Mouse (Mus musculus): Measurements from ENCODE around the gene Zfp821.

Gene Zfp821

DNA sequence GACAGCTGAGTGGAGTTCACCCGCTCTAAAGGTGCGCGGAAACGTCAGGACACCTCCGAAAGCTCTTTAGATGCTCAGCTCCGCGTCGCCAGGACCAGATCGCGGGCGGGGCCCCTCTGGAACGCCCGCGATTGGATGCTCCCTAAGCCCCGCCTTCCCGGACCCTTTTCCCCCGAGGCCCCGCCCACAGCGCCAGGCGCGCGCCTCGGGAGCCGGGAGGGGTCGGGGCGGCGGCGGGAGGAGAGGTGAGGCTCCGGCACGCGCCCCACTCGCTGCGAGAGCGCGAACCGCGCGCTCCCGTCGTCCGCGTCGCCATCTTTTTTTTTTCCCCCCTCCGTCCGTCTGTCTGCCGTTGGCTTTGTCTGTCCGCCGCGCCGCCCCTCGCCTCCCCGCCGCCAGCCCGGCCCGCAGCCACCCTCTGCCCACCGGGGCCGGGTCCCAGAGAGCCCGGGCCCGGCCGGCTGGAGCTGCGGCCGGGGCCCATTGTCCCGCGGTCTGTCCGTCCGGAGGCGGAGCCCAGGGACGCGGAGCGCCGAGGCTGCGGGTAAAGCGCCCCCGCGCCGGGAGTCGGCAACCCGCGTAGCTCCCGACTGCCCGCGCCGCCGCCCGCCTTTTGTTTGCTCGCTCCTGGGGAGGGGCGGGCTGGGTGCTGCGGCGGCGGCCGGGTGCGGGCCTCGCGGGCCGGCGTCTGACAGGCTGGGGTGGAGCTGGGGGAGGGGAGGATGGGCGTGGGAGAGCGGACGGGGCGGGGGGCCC, at the start of gene Zfp821:
Zfp821 (plus strand) TSS at position 227 of the 756 bp plus-strand sequence.
- in situ Hi-C loops (cut with MboI, MseI): no loop called here

DNA sequence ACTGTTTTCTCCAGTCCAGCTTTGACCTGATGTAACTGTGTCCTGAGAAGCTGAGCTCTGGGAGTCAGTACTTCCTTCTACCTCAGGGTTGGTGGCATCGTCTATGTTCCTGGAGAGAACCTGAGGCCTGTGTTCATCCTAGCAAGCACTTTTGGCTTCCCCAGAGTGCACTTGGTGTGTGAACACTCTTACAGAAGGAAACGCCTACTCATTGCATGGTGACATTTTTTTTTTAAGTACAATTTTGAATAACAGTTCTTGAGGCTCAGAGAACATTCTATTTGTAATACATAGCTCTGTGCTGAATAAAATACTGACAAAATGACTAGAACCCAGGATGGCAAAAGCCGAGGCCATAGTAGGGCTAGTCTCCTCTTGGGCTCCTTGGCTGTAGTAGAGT, 48.5 kb upstream of the Zfp821 start:
- in situ Hi-C loops (cut with MboI, MseI): no loop called here

DNA sequence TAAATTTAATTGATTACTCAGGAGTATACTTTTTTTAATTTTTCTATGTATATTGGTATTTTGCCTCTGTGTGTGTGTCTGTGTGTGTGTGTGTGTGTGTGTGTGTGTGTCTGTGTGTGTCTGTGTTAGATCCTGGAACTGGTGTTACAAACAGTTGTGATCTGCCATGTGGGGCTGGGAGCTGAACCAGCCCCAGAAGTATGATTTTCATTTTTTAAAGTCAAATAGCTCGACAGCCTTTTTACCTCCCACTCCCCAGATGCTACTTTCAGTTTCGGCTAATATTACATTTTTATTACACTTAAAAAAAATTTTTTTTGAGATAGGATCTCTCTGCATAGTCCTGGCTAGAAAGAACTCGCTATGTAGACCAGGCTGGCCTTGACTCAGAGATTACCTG, 43.0 kb upstream of the Zfp821 start:
- in situ Hi-C loops (cut with MboI, MseI): no loop called here

DNA sequence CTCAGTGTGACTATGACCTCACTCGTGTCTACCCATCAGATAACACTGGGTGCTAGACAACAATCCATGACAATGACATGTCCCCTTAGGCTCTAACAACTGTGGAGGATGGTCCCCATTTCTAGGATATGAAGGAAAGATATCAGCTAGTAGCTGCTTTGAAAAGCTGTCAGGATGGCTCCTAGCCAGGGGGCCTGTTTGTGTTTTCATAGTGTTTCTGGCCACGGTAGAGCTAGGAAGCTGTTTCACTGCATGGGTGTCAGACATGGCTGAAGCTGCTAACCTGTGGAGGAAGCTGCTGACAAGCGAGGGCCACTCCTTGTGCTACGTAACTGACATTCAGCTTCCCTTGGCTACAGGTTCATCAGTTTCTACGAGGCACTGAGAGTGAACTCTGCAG, 38.7 kb upstream of the Zfp821 start:
- in situ Hi-C loops (cut with MboI, MseI): no loop called here

DNA sequence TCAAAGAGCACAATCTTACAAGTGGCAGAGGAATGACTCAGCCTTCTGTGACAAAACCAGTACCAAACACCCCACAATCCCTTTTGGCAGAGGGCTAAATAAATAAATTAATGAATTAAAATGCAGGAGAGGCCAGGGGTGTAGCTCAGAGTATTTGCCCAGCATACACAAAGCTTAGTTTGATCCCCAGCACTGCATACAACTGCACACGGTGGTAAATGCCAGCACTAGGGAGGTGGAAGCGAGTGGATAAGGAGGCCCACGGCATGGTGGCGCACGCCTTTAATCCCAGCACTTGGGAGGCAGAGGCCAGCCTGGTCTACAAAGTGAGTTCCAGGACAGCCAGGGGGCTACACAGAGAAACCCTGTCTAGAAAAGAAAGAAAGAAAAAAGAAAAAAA, 32.7 kb upstream of the Zfp821 start:
- in situ Hi-C loops (cut with MboI, MseI): no loop called here

DNA sequence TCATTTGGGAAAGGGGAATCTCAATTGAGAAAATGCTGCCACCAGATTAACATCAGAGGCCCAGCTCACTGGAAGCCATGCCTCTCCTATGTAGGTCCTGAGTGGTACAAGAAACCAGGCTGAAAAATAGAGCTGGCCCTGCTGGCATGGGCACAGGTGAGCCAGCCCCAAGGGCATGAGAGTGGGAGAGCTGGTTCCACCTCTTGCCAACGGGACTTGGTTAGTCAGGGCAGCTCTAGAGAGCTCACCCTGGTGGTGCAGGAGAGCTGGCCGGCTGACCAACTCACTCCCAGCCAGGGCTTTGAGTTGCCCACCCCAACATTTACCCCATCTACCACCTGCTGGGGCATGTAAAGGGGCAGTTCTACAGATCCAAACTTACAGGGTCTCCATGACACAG, 31.8 kb upstream of the Zfp821 start:
- in situ Hi-C loops (cut with MboI, MseI): no loop called here

DNA sequence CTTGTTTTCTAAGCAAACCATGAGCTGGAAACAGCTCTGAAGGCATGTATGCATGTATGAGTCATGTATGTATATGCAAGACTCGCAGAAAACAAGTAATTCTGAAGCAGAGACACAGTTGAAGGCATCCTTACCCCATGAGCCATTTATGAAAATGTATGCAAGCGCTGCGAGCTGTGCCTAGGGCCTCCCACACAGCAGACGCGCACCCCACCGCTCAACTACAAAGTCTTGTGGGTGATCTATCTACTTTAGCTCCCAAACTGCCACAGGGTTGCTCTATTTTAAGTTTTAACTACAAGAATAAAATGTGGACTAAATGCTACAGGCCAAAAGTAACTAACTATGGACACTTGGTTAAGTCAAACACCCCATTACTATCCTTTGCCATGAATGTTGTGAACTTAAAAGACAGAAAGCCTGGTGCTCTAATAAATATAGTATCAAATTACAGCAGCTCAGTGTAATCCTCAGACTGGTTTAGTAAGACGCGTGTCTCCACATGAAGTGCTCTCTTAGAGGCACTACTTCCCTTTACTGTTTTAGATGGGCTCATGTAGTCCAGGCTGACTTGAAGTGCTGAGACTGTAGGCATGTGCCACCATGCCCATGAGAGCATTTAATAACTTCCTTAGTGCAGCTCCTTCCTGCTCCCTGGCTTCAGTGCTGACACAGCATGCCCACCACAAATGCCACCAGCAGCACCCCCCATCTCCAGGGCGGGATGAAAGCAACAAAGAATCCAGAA, 29.3 kb upstream of the Zfp821 start:
- in situ Hi-C loops (cut with MboI, MseI): no loop called here

DNA sequence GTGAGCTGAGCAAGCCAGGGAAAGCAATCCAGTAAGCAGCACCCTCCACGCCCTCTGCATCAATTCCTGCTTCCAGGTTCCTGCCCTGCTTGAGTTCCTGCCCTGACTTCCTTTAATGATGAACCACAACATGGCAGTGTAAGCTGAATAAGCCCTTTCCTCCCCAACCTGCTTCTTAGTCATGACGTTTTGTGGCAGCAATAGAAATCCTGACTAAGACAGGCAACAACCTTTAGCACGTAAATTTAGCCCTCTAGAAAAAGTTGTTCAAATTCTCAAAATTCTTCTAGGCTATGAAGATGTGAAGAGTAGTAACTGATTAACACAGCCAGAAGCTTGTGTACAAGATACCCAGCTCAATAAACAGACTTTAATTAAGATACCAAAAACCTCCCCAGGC, 23.8 kb upstream of the Zfp821 start:
- in situ Hi-C loops (cut with MboI, MseI): no loop called here

DNA sequence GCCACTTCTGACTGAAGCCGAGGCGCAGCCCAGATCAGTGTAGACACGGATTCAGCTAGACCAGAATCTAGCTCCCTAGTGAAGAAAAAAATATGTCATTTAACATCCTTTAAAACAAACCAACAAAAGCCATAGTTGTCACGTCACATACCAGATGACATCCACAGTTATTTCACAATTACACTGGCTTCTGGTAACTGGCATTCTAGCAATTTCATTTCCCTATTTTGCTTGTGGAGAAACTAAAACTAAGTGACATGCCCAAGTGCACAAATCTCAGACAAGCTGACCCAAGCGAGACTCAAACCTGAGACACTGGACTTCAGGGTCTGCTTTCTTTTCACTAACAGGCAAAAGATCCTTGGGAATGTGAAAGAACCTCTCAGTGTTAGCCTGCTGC, 23.2 kb upstream of the Zfp821 start:
- in situ Hi-C loops (cut with MboI, MseI): no loop called here

DNA sequence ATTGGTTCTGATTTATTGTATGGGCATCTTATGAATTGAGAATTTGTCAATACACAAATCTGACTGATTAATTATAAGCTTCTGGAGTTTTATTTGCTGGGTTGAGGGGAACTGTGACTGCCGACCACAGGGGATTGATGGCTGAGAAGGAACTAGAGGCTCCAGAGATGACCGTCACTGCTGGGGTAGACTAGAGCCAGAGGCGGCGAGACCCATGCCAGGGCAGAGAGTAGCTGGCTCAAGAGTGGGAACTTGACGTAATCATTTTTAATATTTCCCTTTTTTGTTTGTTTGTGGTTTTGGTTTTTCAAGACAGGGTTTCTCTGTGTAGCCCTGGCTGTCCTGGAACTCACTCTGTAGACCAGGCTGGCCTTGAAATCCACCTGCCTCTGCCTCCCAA, 18.1 kb upstream of the Zfp821 start:
- in situ Hi-C loops (cut with MboI, MseI): loop anchor here (5.0 kb wide), 1 partner anchor 75 kb away; the partner anchor contains the start of gene Pkd1l3

DNA sequence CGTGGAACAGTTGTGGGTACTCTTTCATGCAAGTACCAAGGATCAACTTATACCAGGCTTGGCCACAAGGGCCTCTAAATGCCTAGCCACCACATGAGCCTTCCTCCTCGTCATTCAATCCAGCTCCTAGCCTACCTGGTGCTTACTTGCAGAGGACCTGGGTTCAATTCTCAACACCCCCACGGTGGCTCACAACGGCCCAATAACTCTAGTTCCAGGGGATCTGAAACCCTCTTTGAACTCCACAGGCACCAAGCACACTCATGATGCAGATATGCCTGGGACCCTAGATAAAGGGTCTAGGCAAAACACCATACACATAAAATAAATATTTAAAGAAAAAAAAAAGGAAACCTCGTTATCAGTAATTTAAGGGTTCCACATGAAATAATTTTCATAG, 13.6 kb upstream of the Zfp821 start:
- in situ Hi-C loops (cut with MboI, MseI): loop anchor here (10.0 kb wide), 1 partner anchor 93 kb away; no protein-coding TSS in a partner anchor

DNA sequence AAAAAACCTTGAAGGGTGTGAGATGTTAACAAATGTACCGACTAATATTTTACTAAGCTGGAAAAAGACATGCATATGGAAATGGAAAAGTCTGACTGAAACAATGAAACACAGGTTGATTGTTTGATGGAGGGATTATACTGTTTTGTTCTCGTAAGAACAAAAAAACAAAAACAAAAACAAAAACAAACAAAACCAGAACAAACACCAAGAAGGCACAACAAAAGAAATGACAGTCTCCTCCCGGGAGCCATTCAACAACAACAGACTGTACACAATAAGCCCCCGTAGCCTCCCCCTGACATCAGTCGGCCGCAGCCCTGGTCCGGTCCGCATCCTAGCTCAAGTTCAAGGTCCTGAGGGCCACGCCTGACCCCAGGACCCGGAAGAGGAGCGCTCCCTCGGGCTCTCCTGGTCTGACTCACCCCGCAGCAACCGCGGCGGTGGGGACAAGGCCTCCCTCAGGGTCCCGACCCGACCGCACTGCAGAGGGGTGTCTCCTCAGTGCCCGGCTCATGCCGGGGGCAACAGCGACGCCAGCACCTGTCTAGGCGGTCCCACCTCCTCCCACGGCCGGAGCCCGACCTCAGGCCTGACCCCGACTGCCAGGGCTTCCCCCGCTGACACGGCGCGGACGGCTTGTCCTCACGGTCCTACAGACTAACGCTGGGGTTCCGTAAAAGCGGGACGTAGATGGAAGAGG, 12.8 kb upstream of the Zfp821 start:
- in situ Hi-C loops (cut with MboI, MseI): loop anchor here (10.0 kb wide), 1 partner anchor 92 kb away; no protein-coding TSS in a partner anchor

DNA sequence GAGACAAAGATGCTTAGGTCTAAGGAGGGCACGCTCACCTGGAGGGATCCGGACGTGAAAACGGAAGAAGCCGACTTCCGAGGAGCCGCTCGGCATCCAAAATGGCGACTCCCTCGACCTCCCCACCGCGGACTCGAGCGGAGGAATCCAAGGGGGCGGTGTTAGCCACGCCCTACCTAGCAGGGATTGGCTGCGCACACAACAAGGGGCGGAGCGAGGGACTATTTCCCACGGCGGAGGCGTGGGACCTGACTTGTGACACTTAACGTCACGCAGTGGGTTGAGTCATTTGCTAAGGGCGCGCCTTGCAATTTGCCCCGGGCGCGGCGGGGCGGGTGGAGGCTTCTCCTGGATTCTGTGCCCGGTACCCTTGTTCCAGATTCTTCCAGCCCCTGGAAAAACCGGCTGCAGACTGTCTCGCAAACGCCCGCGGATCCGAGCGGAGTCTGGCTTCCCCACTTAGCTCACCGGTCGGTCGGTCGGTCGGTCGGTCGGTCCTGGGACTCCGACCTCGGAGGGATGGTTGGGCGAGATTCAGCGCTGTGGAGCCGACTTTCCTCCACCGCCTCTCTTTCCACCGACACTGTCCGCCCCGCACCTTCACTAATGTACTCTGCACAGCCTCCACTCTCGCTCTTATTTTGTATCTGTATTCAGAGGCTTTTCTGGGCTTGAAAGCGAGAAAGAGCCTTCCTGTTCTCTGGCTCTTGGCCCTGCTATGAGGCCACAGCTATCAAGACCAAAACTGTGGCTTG, 12.0 kb upstream of the Zfp821 start, which contains the start of gene Ist1:
Ist1 (minus strand) TSS at position 115 of the 755 bp plus-strand sequence.
- in situ Hi-C loops (cut with MboI, MseI): loop anchor here (10.0 kb wide), 1 partner anchor 91 kb away; no protein-coding TSS in a partner anchor

DNA sequence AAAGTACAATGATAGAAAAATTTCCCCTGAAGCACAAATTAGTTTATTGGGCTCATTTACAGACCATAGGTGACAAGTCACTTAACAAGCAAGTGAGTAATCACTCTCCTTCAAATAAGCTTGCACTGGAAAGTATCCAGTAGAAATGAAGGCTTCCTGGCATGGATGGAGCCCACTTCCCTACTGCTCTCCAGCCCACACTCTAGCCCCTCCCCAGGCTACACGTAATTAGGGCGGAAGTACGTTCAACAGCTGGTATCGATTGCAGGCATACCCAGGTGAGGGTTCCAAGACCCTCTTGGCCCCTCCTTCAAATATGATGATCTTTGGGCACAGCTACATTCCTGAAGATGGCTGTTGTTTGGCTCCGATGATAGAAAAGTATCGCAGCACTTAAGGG, 11.2 kb upstream of the Zfp821 start:
- in situ Hi-C loops (cut with MboI, MseI): loop anchor here (10.0 kb wide), 1 partner anchor 91 kb away; no protein-coding TSS in a partner anchor

DNA sequence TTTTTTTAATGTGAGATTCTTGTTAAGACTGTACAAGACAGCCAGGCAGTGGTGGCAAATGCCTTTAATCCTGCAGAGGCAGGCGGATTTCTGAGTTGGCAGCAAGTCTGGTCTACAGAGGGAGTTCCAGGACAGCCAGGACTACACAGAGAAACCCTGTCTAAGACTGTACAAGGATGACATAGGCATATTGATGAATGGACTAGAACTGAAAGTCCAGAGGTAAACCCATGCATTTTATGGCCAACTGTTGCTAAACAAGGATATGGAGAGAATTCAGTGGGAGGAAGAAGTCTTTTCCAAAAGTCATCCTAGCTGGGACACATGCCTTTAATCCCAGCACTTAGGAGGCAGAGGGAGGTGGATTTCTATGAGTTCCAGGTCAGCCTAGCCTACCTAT, 7.6 kb upstream of the Zfp821 start:
- in situ Hi-C loops (cut with MboI, MseI): loop anchor here (10.0 kb wide), 1 partner anchor 87 kb away; no protein-coding TSS in a partner anchor

DNA sequence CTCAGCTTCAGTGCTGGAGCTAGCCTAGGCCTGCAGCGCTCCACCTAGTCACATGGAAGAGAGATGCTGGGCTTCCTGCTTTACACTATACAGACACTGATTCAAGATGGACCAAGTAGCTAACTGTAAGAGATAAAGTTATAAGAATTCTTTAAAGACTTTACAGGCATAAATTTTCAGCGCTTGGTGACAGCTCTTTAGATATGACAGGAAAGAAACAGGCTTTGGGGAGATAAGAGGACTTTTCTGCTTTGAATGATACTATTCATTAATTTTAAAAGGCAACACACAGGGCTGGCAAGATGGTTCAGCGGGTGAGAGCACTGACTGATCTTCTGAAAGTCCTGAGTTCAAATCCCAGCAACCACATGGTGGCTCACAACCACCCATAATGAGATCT, 6.9 kb upstream of the Zfp821 start:
- in situ Hi-C loops (cut with MboI, MseI): loop anchor here (10.0 kb wide), 1 partner anchor 86 kb away; no protein-coding TSS in a partner anchor

DNA sequence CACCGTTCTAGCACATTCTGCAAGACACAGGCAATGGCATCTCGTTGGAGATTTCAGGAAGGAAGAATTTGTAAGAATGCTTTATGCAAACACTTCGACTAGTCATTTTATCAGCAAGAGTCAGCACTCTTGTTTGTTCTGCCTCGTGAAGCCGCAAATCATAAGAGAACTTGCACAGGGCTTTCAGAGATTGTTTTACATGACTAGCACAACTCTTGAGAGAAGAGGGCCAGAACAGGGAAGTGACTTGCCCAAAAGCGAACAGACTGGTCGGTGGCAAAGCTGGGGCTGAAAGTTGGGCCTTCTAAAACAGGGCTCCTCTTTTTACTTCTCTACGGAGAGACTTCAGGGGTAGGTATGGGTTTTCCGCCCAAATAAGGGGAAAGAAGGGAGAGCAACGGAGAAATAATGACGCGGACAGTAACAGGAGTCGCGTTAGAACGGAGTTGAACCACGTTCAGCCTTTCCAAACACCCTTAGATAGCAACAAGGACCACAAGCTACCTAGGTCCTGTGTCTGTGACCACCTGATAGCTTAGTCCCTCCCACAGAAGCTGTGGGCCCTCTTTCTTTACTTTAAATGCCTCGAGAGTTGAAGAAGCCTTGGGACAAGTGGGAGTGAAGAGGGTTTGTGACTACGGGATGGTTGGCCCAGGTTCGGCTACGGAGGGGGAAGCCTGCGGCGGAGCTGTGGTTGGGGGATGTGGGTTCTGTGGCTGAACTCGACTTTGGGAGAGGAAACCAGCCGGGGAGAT, 604 bp upstream of the Zfp821 start:
- in situ Hi-C loops (cut with MboI, MseI): no loop called here

DNA sequence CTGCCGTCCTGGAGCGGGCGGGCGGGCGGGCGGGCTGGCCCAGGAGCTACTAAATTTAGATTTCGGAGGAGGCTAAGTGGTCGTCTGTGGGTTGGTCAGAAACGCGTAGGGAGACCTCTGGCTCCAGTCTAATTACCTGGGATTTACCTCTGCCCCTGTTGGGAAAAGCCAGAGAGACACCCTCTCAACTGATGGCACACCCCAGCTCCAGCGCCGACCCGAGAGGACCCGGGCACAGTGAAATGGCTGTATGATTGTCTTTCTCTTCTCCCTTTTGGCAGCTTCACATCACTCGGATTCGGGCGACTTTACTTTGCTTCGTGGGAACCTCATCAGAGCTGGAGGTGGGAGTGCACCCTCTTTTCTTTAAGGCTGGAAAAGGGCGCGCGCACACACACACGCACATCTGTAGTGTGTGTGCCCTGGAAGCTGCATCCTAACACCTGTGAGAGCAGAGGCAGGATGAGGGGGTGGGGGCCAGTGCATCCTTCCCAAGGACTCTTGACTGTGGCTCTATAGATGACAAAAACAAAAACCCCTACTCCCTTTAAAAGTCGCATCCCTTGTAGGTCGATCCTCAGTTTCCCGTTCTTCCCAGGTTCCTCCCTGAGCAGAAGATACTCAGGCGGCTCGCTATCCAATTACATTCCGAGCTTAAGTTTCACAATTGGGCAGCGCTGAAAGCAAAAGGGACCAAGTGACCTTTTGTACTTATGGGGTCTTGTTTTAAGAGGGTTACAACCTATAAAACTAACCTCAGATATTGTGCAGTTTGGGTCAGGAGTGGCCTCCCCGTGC, 929 bp downstream of the Zfp821 start:
- in situ Hi-C loops (cut with MboI, MseI): no loop called here

DNA sequence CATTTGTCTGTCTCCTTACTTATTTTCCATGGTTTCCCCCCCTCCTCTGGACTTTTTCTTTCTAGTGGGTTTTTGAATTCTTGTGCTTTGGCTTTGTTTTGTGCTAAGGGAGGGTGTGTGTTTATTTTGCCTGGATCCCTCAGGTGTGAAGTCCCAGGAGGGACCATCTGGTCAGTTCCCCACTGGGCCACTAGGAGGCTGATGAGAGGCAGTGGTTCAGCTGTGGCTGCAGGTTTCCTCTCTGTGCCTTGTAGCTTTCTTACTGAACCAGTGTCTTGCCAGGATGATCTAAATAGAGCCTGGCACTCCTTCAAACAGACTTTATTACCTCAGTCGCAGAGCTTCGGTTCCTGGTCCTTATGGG, 1.5 kb downstream of the Zfp821 start:
- in situ Hi-C loops (cut with MboI, MseI): no loop called here

DNA sequence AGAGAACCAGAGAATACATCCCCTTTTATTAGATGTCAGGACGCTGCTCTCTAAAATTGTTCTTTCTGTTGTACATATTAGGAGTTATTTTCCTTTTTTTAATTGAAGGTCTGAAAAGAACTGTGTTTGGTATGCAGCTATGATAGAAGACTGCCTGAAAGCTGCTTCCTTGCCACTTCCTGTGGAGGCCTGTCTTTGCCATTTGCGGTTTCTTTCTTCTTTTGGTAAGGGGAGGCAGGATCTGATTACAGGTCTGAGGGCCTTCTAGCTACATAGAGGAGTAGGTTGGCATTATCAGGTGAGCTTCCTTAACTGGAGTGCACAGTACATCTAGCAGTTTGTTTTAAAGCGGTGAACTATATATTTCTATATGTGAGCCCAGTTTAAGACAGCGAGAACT, 2.6 kb downstream of the Zfp821 start:
- in situ Hi-C loops (cut with MboI, MseI): no loop called here

All from T-helper 1 cell (primary cell).